Mouse (Mus musculus) gastrocnemius, postnatal 4 days (tissue): ENCODE results near the gene Myt1. TPM values are rescaled to one million over a fixed set of nuclear protein-coding genes. Genes with fewer than 3 reads are reported as not detected.

Source experiments
- DNase-seq, 2 experiments: peaks; one replicate each; pipeline ENCODE4 v3.0.0; 2021 to 2022; ENCODE audit warnings: low spot score in 2 of 2, mixed read lengths in 2 of 2
- long read RNA-seq, 2 experiments: library from polyadenylated mRNA; stranded (forward); transcript quantifications; one replicate each; pipeline ENCODE4 v2.0.0; 2021
- total RNA-seq, 2 experiments: library from RNA; stranded (reverse); gene quantifications; 2 replicates each; pipeline ENCODE4 v1.2.3; 2021

Myt1 gene
- under 1 TPM in 1 of 2 experiments, not detected in 1; 0.29 TPM for total RNA-seq
- long read RNA-seq, experiment 1 = 0 reads
- long read RNA-seq, experiment 2 = 0 reads

- no peak for DNase-seq
Measured at GRCm38 (mm10) chr2:181763006-181763830, at the start of gene Myt1. Gene Myt1 (plus strand): TSS chr2:181763332.

GRCm38 (mm10) chr2:181713749-181714148, 49.4 kb upstream of the Myt1 start:
- DNase-seq = no peak

GRCm38 (mm10) chr2:181714903-181715326, 48.2 kb upstream of the Myt1 start, which contains the start of gene Oprl1:
Gene Oprl1 (plus strand): TSS chr2:181715016.
- no peak for DNase-seq

GRCm38 (mm10) chr2:181715382-181715781, 47.8 kb upstream of the Myt1 start:
- no peak for DNase-seq

GRCm38 (mm10) chr2:181716991-181717390, 46.1 kb upstream of the Myt1 start:
- no peak for DNase-seq

- no peak for DNase-seq
Measured at GRCm38 (mm10) chr2:181720061-181720460, 43.1 kb upstream of the Myt1 start.

- no peak for DNase-seq
Measured at GRCm38 (mm10) chr2:181721200-181721599, 41.9 kb upstream of the Myt1 start.

GRCm38 (mm10) chr2:181722213-181722612, 40.9 kb upstream of the Myt1 start:
- DNase-seq = no peak

GRCm38 (mm10) chr2:181727659-181728262, 35.4 kb upstream of the Myt1 start:
- DNase-seq = no peak

GRCm38 (mm10) chr2:181730051-181730450, 33.1 kb upstream of the Myt1 start:
- no peak for DNase-seq

- DNase-seq = no peak
Measured at GRCm38 (mm10) chr2:181752626-181753025, 10.5 kb upstream of the Myt1 start.

- no peak for DNase-seq
Measured at GRCm38 (mm10) chr2:181758147-181758725, 4.9 kb upstream of the Myt1 start.

- DNase-seq = no peak
Measured at GRCm38 (mm10) chr2:181759041-181759440, 4.1 kb upstream of the Myt1 start.

- DNase-seq = no peak
Measured at GRCm38 (mm10) chr2:181763886-181764527, 875 bp downstream of the Myt1 start.

- DNase-seq = peak; percentile 21
Measured at GRCm38 (mm10) chr2:181764600-181764999, 1.5 kb downstream of the Myt1 start.

- no peak for DNase-seq
Measured at GRCm38 (mm10) chr2:181765251-181765650, 2.1 kb downstream of the Myt1 start.

GRCm38 (mm10) chr2:181766672-181767557, 3.8 kb downstream of the Myt1 start:
- DNase-seq = no peak

- DNase-seq = no peak
Measured at GRCm38 (mm10) chr2:181768451-181768850, 5.3 kb downstream of the Myt1 start.

GRCm38 (mm10) chr2:181769397-181769796, 6.3 kb downstream of the Myt1 start:
- no peak for DNase-seq

GRCm38 (mm10) chr2:181773203-181773602, 10.1 kb downstream of the Myt1 start:
- no peak for DNase-seq
